Mouse (Mus musculus) lung, embryonic 14.5 days (tissue): ENCODE results near the gene Gm42957. TPM values are rescaled to one million over a fixed set of nuclear protein-coding genes. Genes with fewer than 3 reads are reported as not detected.
"Not testable (repeated sequence)": the region's sequence is repeated elsewhere in the genome, so short reads cannot be mapped to it uniquely, and the experiment has no call there.

Experiments used
- ATAC-seq: fragments of 200-750 bp; cut with Nextera tagmentation; 2 replicates; pipeline ENCODE4 v1.8.0; 2017; ENCODE audit warnings: mild to moderate bottlenecking, moderate TSS enrichment, moderate library complexity; ENCODE audit not compliant: insufficient read depth
- DNase-seq: peaks from one replicate; pipeline ENCODE4 v3.0.0-alpha.2; 2015
- H3K27ac ChIP-seq: fragments of 300-500 bp; sonication (generic); 2 replicates; pipeline ENCODE4 v1.5.1; 2014; ENCODE audit warnings: low read depth, mild to moderate bottlenecking, moderate library complexity
- H3K27me3 ChIP-seq: fragments of 300-500 bp; sonication (generic); 2 replicates; pipeline ENCODE4 v1.6.1; 2014; ENCODE audit warnings: low read length, control low read depth; ENCODE audit not compliant: insufficient read depth
- H3K36me3 ChIP-seq: fragments of 300-500 bp; sonication (generic); 2 replicates; pipeline ENCODE4 v1.6.1; 2014; ENCODE audit warnings: control low read depth; ENCODE audit not compliant: insufficient read depth
- H3K4me1 ChIP-seq: fragments of 300-500 bp; sonication (generic); 2 replicates; pipeline ENCODE4 v1.6.1; 2014; ENCODE audit warnings: antibody characterized with exemption, control low read depth; ENCODE audit not compliant: insufficient read depth
- H3K4me2 ChIP-seq: fragments of 300-500 bp; sonication (generic); 2 replicates; pipeline ENCODE4 v1.6.1; 2014; ENCODE audit warnings: mild to moderate bottlenecking
- H3K4me3 ChIP-seq: fragments of 300-500 bp; sonication (generic); 2 replicates; pipeline ENCODE4 v1.5.1; 2014; ENCODE audit warnings: low read depth, low read length
- H3K9ac ChIP-seq: fragments of 300-500 bp; sonication (generic); 2 replicates; pipeline ENCODE4 v1.6.1; 2014
- H3K9me3 ChIP-seq: fragments of 300-500 bp; sonication (generic); 2 replicates; pipeline ENCODE4 v1.6.1; 2016; ENCODE audit warnings: low read depth, low read length, control low read depth
- CTCF ChIP-seq: IDR thresholded peaks from 2 replicates; pipeline ENCODE4 v1.5.1; 2016; ENCODE audit warnings: antibody characterized with exemption, low read depth
- WGBS: fragments of 180-500 bp; shearing (Covaris S2); extraction: QIAGEN DNeasy Blood & Tissue Kit; methylation state at CpG from one replicate; pipeline ENCODE4 v1.1.7; 2014; 5-methylcytosine and 5-hydroxymethylcytosine counted together
- polyA plus RNA-seq: library from polyadenylated mRNA; unstranded; fragments of >200 nt; fragmentation: Nextera tagmentation; extraction: Ambion mirVana; gene quantifications from 2 replicates; pipeline ENCODE4 v1.2.1, GENCODE M21; 2014

Gene Gm42957
- polyA plus RNA-seq, 1 experiment from 2014 or later, result 0.09 TPM

- ATAC-seq, result no peak
- H3K9me3 ChIP-seq, result no peaks in the 10 kb centered on the region
- H3K4me1 ChIP-seq, result peaks cover 5% of the 10 kb centered on the region; the same call in 1 of the 2 replicates
- TF ChIP-seq CTCF, result peak; percentile 74
- H3K4me3 ChIP-seq, result no peak overlapping the region
- peaks cover 57% of the 10 kb centered on the region for H3K36me3 ChIP-seq
- WGBS, result 73% methylated on average over 1 of the region's 1 CpGs
- no peaks in the 10 kb centered on the region for H3K27me3 ChIP-seq
- H3K4me2 ChIP-seq, result no peak overlapping the region
- peak; percentile 81 for DNase-seq
- H3K9ac ChIP-seq, result no peak overlapping the region
- no peak overlapping the region for H3K27ac ChIP-seq
Measured at GRCm38 (mm10) chr3:96639219-96639618, 3.9 kb downstream of the Gm42957 start.

- H3K4me1 ChIP-seq, result no peaks in the 10 kb centered on the region
- no peak within 1 kb of the TSS for H3K4me3 ChIP-seq
- peak; percentile 64 for TF ChIP-seq CTCF
- no peak within 1 kb of the TSS for H3K4me2 ChIP-seq
- DNase-seq (peak; percentile 73), ATAC-seq (peak; percentile 41; the same call in 1 of the 2 replicates)
- H3K36me3 ChIP-seq, result peaks cover 40% of the 10 kb centered on the region
- H3K9ac ChIP-seq, result no peak within 1 kb of the TSS
- 62% methylated on average over 7 of the region's 7 CpGs for WGBS
- no peak within 1 kb of the TSS for H3K27ac ChIP-seq
- H3K27me3 ChIP-seq, result no peaks in the 10 kb centered on the region
- no peaks in the 10 kb centered on the region for H3K9me3 ChIP-seq
Measured at GRCm38 (mm10) chr3:96645018-96645649, 9.9 kb downstream of the Gm42957 start, which contains the start of gene Itga10. Gene Itga10, plus strand, starts transcription at chr3:96645584.

GRCm38 (mm10) chr3:96647365-96647764 is 12.1 kb downstream of the Gm42957 start:
- Histone ChIP-seq H3K4me3 (no peak overlapping the region), H3K27ac (no peak overlapping the region), H3K4me2 (no peak overlapping the region), H3K9me3 (no peaks in the 10 kb centered on the region), H3K9ac (no peak overlapping the region), H3K4me1 (no peaks in the 10 kb centered on the region), H3K27me3 (no peaks in the 10 kb centered on the region), H3K36me3 (peaks cover 21% of the 10 kb centered on the region)
- DNase-seq (no peak), ATAC-seq (no peak)
- TF ChIP-seq CTCF, result no peak
- 76% methylated on average over 3 of the region's 3 CpGs for WGBS

- 79% methylated on average over 2 of the region's 2 CpGs for WGBS
- TF ChIP-seq CTCF, result no peak
- Histone ChIP-seq H3K4me3 (no peak overlapping the region), H3K27ac (no peak overlapping the region), H3K4me1 (no peaks in the 10 kb centered on the region), H3K9me3 (no peaks in the 10 kb centered on the region), H3K4me2 (no peak overlapping the region), H3K27me3 (no peaks in the 10 kb centered on the region), H3K9ac (no peak overlapping the region), H3K36me3 (0 out of 2 replicates have a peak, but pooled peaks cover 2% of the 10 kb centered on the region)
- DNase-seq (no peak), ATAC-seq (no peak)
Measured at GRCm38 (mm10) chr3:96660901-96661300, 25.6 kb downstream of the Gm42957 start.

GRCm38 (mm10) chr3:96662731-96663316 is 27.6 kb downstream of the Gm42957 start:
- H3K9me3 ChIP-seq, result no peaks in the 10 kb centered on the region
- no peak overlapping the region for H3K4me3 ChIP-seq
- peak; percentile 14 for DNase-seq
- peak overlapping the region; percentile 46; the same call in 1 of the 2 replicates for H3K27ac ChIP-seq
- no peak for TF ChIP-seq CTCF
- 0 out of 2 replicates have a peak, but pooled peaks cover 2% of the 10 kb centered on the region for H3K36me3 ChIP-seq
- H3K4me2 ChIP-seq, result peak overlapping the region; percentile 62
- H3K9ac ChIP-seq, result no peak overlapping the region
- no peak for ATAC-seq
- WGBS, result 34% methylated on average over 8 of the region's 8 CpGs
- no peaks in the 10 kb centered on the region for H3K4me1 ChIP-seq
- no peaks in the 10 kb centered on the region for H3K27me3 ChIP-seq

GRCm38 (mm10) chr3:96663432-96664239 is 28.4 kb downstream of the Gm42957 start:
- H3K4me2 ChIP-seq, result peak overlapping the region; percentile 62
- H3K27me3 ChIP-seq, result no peaks in the 10 kb centered on the region
- DNase-seq (peak; percentile 95), ATAC-seq (peak; percentile 94)
- no peaks in the 10 kb centered on the region for H3K9me3 ChIP-seq
- TF ChIP-seq CTCF, result peak; percentile 82
- H3K9ac ChIP-seq, result 0 out of 2 replicates have a peak overlapping the region, but pooled peaks have one; percentile 33
- H3K4me3 ChIP-seq, result peak overlapping the region; percentile 21
- WGBS, result 6% methylated on average over 15 of the region's 18 CpGs
- H3K4me1 ChIP-seq, result no peaks in the 10 kb centered on the region
- peak overlapping the region; percentile 46; the same call in 1 of the 2 replicates for H3K27ac ChIP-seq
- no peaks in the 10 kb centered on the region for H3K36me3 ChIP-seq

GRCm38 (mm10) chr3:96665732-96666363 is 30.6 kb downstream of the Gm42957 start:
- not testable (repeated sequence) for H3K36me3 ChIP-seq, ATAC-seq, H3K4me2 ChIP-seq, H3K4me3 ChIP-seq, H3K27me3 ChIP-seq, H3K9me3 ChIP-seq, H3K9ac ChIP-seq, H3K27ac ChIP-seq, H3K4me1 ChIP-seq, DNase-seq
- 83% methylated on average over 7 of the region's 7 CpGs for WGBS
